Mouse (Mus musculus) right cerebral cortex, postnatal 25 days (tissue): ENCODE measurements at regions not wholly inside any gene's neighbourhood (a gene's known extent, or its start where the extent isn't known, plus 50 kb on each side); places are given as distances from the start of the nearest gene placed in this dataset.

Experiments used
- DNase-seq: peaks from one replicate; pipeline ENCODE4 v3.0.0; 2022

GRCm38 (mm10) chr10:20776640-20777413 lies 51.9 kb upstream of the Pde7b start:
- no peak for DNase-seq

GRCm38 (mm10) chr10:20775731-20776429 lies 51.0 kb upstream of the Pde7b start:
- no peak for DNase-seq
